Mouse (Mus musculus): ENCODE measurements around the gene Arpc5. TPM values are rescaled to one million over a fixed set of nuclear protein-coding genes. Genes with fewer than 3 reads are reported as not detected.

Gene Arpc5
- polyA plus RNA-seq (2014; fragmentation: Illumina TruSeq; extraction: RNeasy Lipid Tissue Mini Kit (QIAGEN cat#74804); ENCODE audit: low read depth, low replicate concordance): 61.1 TPM

GRCm38 (mm10) chr1:152766032-152766772 lies at the start of gene Arpc5, which contains the start of gene Rgl1:
TSS of gene Arpc5 (plus strand) at chr1:152766542.
TSS of gene Rgl1 (minus strand) at chr1:152766351.

GRCm38 (mm10) chr1:152750312-152750965 lies 15.9 kb upstream of the Arpc5 start, which contains the start of gene Apobec4:
TSS of gene Apobec4 (plus strand) at chr1:152750551.

GRCm38 (mm10) chr1:152799897-152800296 lies 33.6 kb downstream of the Arpc5 start, which contains the start of gene Ncf2:
TSS of gene Ncf2 (plus strand) at chr1:152800194.

Other genes with a start within 250 kb of the Arpc5 start
- gene Apobec4, start 16.0 kb upstream of the Arpc5 start, polyA plus RNA-seq (2014; fragmentation: Illumina TruSeq; extraction: RNeasy Lipid Tissue Mini Kit (QIAGEN cat#74804); ENCODE audit: low read depth, low replicate concordance): 131 TPM
- 22.6 TPM for gene Rgl1, start 191 bp upstream of the Arpc5 start, polyA plus RNA-seq (2014; fragmentation: Illumina TruSeq; extraction: RNeasy Lipid Tissue Mini Kit (QIAGEN cat#74804); ENCODE audit: low read depth, low replicate concordance)
- gene Ncf2, start 33.7 kb downstream of the Arpc5 start, polyA plus RNA-seq (2014; fragmentation: Illumina TruSeq; extraction: RNeasy Lipid Tissue Mini Kit (QIAGEN cat#74804); ENCODE audit: low read depth, low replicate concordance): 0.48 TPM
- 110 TPM for gene Smg7, start 136.1 kb downstream of the Arpc5 start, polyA plus RNA-seq (2014; fragmentation: Illumina TruSeq; extraction: RNeasy Lipid Tissue Mini Kit (QIAGEN cat#74804); ENCODE audit: low read depth, low replicate concordance)
- 0.08 TPM for gene Nmnat2, start 188.5 kb downstream of the Arpc5 start, polyA plus RNA-seq (2014; fragmentation: Illumina TruSeq; extraction: RNeasy Lipid Tissue Mini Kit (QIAGEN cat#74804); ENCODE audit: low read depth, low replicate concordance)

Data from testis, adult 10 weeks (tissue).